Mouse (Mus musculus) intestine, postnatal 0 days (tissue): Measurements from ENCODE around the gene Hopx. TPM values are rescaled to one million over a fixed set of nuclear protein-coding genes. Genes with fewer than 3 reads are reported as not detected.
A peak's percentile ranks its signal among the peaks of the same experiment; 100 is the strongest.

Source experiments
- ATAC-seq: fragments of 200-750 bp; cut with Nextera tagmentation; 2 replicates; pipeline ENCODE4 v1.8.0; 2017; ENCODE audit warnings: mild to moderate bottlenecking, moderate TSS enrichment, moderate library complexity
- H3K27ac ChIP-seq: fragments of 300-500 bp; sonication (generic); 2 replicates; pipeline ENCODE4 v1.5.1; 2014; ENCODE audit warnings: mild to moderate bottlenecking, low read depth, low read length, moderate library complexity
- H3K27me3 ChIP-seq: fragments of 300-500 bp; sonication (generic); replicated peaks from 2 replicates; pipeline ENCODE4 v1.6.1; 2014; ENCODE audit warnings: low read length, mixed read lengths; ENCODE audit not compliant: control insufficient read depth, insufficient read depth
- H3K36me3 ChIP-seq: fragments of 300-500 bp; sonication (generic); 2 replicates; pipeline ENCODE4 v1.6.1; 2014; ENCODE audit warnings: mild to moderate bottlenecking, moderate library complexity; ENCODE audit not compliant: control insufficient read depth, insufficient read depth
- H3K4me1 ChIP-seq: fragments of 300-500 bp; sonication (generic); replicated peaks from 2 replicates; pipeline ENCODE4 v1.6.1; 2014; ENCODE audit warnings: antibody characterized with exemption, low read length, mixed read lengths; ENCODE audit not compliant: control insufficient read depth, insufficient read depth
- H3K4me2 ChIP-seq: fragments of 300-500 bp; sonication (generic); replicated peaks from 2 replicates; pipeline ENCODE4 v1.6.1; 2014; ENCODE audit warnings: low read depth, mild to moderate bottlenecking, moderate library complexity
- H3K4me3 ChIP-seq: fragments of 300-500 bp; sonication (generic); 2 replicates; pipeline ENCODE4 v1.5.1; 2014; ENCODE audit warnings: low read depth, low read length
- H3K9ac ChIP-seq: fragments of 300-500 bp; sonication (generic); 2 replicates; pipeline ENCODE4 v1.6.1; 2014; ENCODE audit warnings: mild to moderate bottlenecking, low read depth, low read length
- H3K9me3 ChIP-seq: fragments of 300-500 bp; sonication (generic); 2 replicates; pipeline ENCODE4 v1.6.1; 2016; ENCODE audit warnings: mixed run types; ENCODE audit not compliant: control insufficient read depth
- CTCF ChIP-seq: sonication (generic); IDR thresholded peaks from 2 replicates; pipeline ENCODE4 v1.5.1; 2016; ENCODE audit warnings: low read depth, mild to moderate bottlenecking, control low read depth, antibody characterized with exemption, moderate library complexity
- WGBS: fragments of 180-500 bp; shearing (Covaris S2); extraction: QIAGEN DNeasy Blood & Tissue Kit; methylation state at CpG from one replicate; pipeline ENCODE4 v1.1.7; 2014; 5-methylcytosine and 5-hydroxymethylcytosine counted together
- polyA plus RNA-seq: library from polyadenylated mRNA; unstranded; fragments of >200 nt; fragmentation: Nextera tagmentation; extraction: Ambion mirVana; gene quantifications from 2 replicates; pipeline ENCODE4 v1.2.1, GENCODE M21; 2015

Gene Hopx
- polyA plus RNA-seq, 1 experiment from 2014 or later = 10.5 TPM

DNA sequence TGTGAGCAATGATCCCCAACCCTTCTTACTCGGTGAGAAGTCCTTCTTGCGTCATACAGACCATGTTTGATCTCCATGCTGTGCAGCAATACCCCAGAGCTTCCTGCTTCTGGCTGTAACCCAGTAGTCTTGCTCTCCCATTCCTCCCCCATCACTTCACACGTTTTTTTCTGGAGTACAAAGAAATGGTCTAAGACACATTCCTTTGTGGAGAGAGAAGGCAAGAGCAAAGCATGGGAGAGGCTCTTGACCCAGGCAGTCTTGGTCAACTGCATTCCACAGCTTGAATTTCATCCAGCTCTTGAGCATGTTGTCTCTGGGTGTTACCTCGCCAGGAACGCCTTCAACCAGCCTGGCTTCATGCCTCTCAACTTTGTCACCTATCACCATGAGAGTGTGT, 39.9 kb upstream of the Hopx start:
- Histone ChIP-seq H3K4me3 (no peak overlapping the region), H3K27me3 (no peaks in the 10 kb centered on the region), H3K36me3 (no peaks in the 10 kb centered on the region), H3K4me1 (no peaks in the 10 kb centered on the region), H3K9ac (no peak overlapping the region), H3K4me2 (no peak overlapping the region), H3K9me3 (no peaks in the 10 kb centered on the region), H3K27ac (no peak overlapping the region)
- TF ChIP-seq CTCF = no peak
- ATAC-seq = no peak
- 70% methylated on average over 5 of the region's 5 CpGs for WGBS

DNA sequence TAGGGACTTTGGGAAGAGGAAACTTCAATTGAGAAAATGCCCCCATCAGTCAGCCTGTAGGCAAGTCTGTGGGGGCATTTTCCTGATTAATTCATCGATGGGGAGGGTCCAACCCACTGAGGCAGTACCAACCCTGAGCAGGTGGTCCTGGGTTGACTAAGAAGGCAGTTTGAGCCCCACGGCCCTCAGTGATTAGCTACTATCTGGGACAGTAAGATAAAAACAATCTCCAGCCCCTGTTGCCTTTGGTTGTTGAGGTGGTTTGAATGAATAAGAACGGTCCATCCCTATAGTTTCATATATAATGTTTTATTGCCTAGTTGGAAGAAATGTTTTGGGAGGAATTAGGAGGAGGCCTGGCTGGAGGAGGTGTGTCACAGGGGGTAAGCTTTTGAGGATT, 36.8 kb upstream of the Hopx start:
- no peak overlapping the region for H3K4me3 ChIP-seq
- no peaks in the 10 kb centered on the region for H3K36me3 ChIP-seq
- no peaks in the 10 kb centered on the region for H3K27me3 ChIP-seq
- H3K9ac ChIP-seq = no peak overlapping the region
- H3K9me3 ChIP-seq = no peaks in the 10 kb centered on the region
- WGBS = 87% methylated on average over 3 of the region's 3 CpGs
- ATAC-seq = no peak
- no peak overlapping the region for H3K4me2 ChIP-seq
- no peaks in the 10 kb centered on the region for H3K4me1 ChIP-seq
- H3K27ac ChIP-seq = no peak overlapping the region
- TF ChIP-seq CTCF = no peak

DNA sequence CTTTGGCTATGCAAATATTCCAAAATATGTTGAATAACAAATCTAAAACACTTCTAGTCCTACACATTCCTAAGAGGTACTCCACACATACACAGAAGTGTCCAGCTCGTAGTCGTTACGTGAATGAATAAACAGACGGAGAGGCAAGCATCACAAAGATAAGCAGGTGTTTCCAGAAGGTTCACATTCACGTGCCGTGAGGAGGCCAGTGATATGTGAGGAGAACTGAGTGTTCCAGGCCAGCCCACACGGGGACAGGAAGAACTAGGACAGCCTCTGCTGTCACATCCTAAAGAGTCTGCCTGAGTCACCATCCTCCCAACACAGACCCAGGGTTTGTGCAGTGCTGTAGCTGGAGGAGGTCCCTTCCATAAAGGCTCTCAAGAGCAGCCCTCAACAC, 36.2 kb upstream of the Hopx start:
- H3K27ac ChIP-seq = no peak overlapping the region
- H3K36me3 ChIP-seq = no peaks in the 10 kb centered on the region
- no peak overlapping the region for H3K4me2 ChIP-seq
- H3K4me1 ChIP-seq = no peaks in the 10 kb centered on the region
- TF ChIP-seq CTCF = no peak
- 0 out of 2 replicates have a peak, but pooled peaks have one; percentile 33 for ATAC-seq
- 47% methylated on average over 7 of the region's 7 CpGs for WGBS
- H3K9ac ChIP-seq = no peak overlapping the region
- no peaks in the 10 kb centered on the region for H3K9me3 ChIP-seq
- no peak overlapping the region for H3K4me3 ChIP-seq
- no peaks in the 10 kb centered on the region for H3K27me3 ChIP-seq

DNA sequence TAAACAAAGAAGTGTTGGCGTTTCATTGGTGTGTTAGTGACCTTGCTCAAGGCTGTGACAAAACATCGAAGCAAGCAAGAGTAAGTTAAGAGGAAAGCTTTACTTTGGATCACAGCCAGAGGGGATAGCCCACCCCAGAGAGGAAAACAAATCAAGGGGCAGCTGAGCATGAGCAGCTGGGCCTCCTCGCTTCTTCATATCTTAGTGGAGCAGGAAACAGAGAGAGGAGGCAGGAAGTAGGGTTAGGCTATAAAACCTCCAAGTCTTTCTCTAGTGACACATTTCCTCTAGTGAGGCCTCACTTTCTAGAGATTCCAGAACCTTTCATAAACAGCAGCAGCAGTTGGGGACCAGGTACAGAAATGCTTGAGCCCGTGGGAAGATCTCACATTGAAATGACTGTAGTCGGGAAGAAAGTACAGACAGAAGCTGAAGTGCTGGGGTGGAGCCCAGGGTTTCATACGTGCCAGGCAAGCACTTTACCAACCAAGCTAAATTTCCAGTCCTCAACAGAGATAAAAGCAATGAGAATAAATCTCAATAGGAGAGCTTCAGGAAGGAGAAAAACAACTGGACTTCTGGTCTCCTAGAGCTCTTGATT, 33.2 kb upstream of the Hopx start:
- Histone ChIP-seq H3K9me3 (no peaks in the 10 kb centered on the region), H3K9ac (no peak overlapping the region), H3K4me3 (no peak overlapping the region), H3K4me2 (no peak overlapping the region), H3K27me3 (no peaks in the 10 kb centered on the region), H3K36me3 (no peaks in the 10 kb centered on the region), H3K4me1 (no peaks in the 10 kb centered on the region), H3K27ac (no peak overlapping the region)
- WGBS = 48% methylated on average over 6 of the region's 6 CpGs
- ATAC-seq = peak; percentile 20; the same call in 1 of the 2 replicates
- TF ChIP-seq CTCF = no peak

GRCm38 (mm10) chr5:77146459-77147170, 31.7 kb upstream of the Hopx start:
- WGBS = 81% methylated on average over 4 of the region's 4 CpGs
- ATAC-seq = no peak
- no peak overlapping the region for H3K4me3 ChIP-seq
- no peak overlapping the region for H3K9ac ChIP-seq
- H3K9me3 ChIP-seq = no peaks in the 10 kb centered on the region
- H3K27ac ChIP-seq = no peak overlapping the region
- H3K36me3 ChIP-seq = no peaks in the 10 kb centered on the region
- H3K27me3 ChIP-seq = no peaks in the 10 kb centered on the region
- H3K4me2 ChIP-seq = no peak overlapping the region
- H3K4me1 ChIP-seq = no peaks in the 10 kb centered on the region
- TF ChIP-seq CTCF = no peak

DNA sequence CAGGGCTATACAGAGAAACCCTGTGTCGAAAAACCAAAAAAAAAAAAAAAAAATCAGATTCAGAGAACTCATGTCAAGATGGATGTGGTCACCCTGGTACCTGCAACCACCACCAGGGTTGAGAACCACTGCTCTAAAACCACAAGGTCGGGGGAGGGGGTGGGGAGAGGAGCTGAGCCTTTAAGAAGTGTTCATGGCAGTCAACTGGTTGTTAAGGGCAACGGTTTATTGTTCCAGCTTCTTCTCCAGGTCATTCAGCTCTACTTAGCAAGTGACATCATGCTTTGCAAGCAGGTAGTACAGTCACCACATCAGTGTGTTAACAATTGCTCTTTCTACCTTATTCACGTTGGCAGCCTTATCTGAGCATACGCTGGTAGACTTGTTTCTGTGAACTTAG, 29.7 kb upstream of the Hopx start:
- Histone ChIP-seq H3K36me3 (no peaks in the 10 kb centered on the region), H3K4me3 (no peak overlapping the region), H3K4me1 (no peaks in the 10 kb centered on the region), H3K4me2 (no peak overlapping the region), H3K9ac (no peak overlapping the region), H3K9me3 (no peaks in the 10 kb centered on the region), H3K27ac (no peak overlapping the region), H3K27me3 (no peaks in the 10 kb centered on the region)
- no peak for TF ChIP-seq CTCF
- peak; percentile 82 for ATAC-seq
- WGBS = 45% methylated on average over 5 of the region's 5 CpGs
